Mouse (Mus musculus) MEL (cell line): ENCODE data around the gene Fdxacb1. TPM values are rescaled to one million over a fixed set of nuclear protein-coding genes. Genes with fewer than 3 reads are reported as not detected.

Experiments used
- DNase-seq: peaks from one replicate; pipeline ENCODE4 v3.0.0; 2011; ENCODE audit warnings: low read depth, low spot score
- H3K27ac ChIP-seq: 2 replicates; pipeline ENCODE4 v1.5.1; 2012; ENCODE audit warnings: low read depth, mild to moderate bottlenecking, control low read depth, low read length, moderate library complexity; ENCODE audit not compliant: control insufficient read depth
- H3K27me3 ChIP-seq, 2 experiments: fragments of 150-350 bp in 1 of 2; sonication (generic) in 1 of 2; 2 replicates each; pipeline ENCODE4 v1.6.1; 2012; ENCODE audit warnings: low read length in 2 of 2, mild to moderate bottlenecking in 2 of 2, improper control_type of control experiment in 1 of 2, moderate library complexity in 1 of 2; ENCODE audit not compliant: insufficient read depth in 2 of 2, control insufficient read depth in 1 of 2
- H3K36me3 ChIP-seq, 2 experiments: 2 replicates each; pipeline ENCODE4 v1.6.1; 2012 to 2014; ENCODE audit warnings: low read length in 2 of 2, improper control_type of control experiment in 1 of 2, inconsistent platforms in 1 of 2, mild to moderate bottlenecking in 1 of 2; ENCODE audit not compliant: insufficient read depth in 2 of 2, control insufficient read depth in 1 of 2
- H3K4me1 ChIP-seq, 2 experiments: fragments of 150-350 bp in 1 of 2; sonication (generic) in 1 of 2; 2 replicates each; pipeline ENCODE4 v1.6.1; 2012; ENCODE audit warnings: low read length in 2 of 2, improper control_type of control experiment in 1 of 2, mild to moderate bottlenecking in 1 of 2; ENCODE audit not compliant: insufficient read depth in 2 of 2, control insufficient read depth in 1 of 2
- H3K4me3 ChIP-seq, 2 experiments: fragments of 150-350 bp in 1 of 2; sonication (generic) in 1 of 2; 2 replicates each; pipeline ENCODE4 v1.5.1; 2012; ENCODE audit warnings: low read depth in 2 of 2, low read length in 2 of 2, mild to moderate bottlenecking in 2 of 2, moderate library complexity in 2 of 2, control low read depth in 1 of 2, improper control_type of control experiment in 1 of 2; ENCODE audit not compliant: control insufficient read depth in 1 of 2, insufficient read depth in 1 of 2
- H3K79me2 ChIP-seq: 2 replicates; pipeline ENCODE4 v1.6.1; 2012; ENCODE audit warnings: mild to moderate bottlenecking, low read length, moderate library complexity; ENCODE audit not compliant: control insufficient read depth, poor library complexity, insufficient read depth
- H3K9ac ChIP-seq: 2 replicates; pipeline ENCODE4 v1.6.1; 2012; ENCODE audit warnings: low read depth, mild to moderate bottlenecking, control low read depth, low read length, moderate library complexity; ENCODE audit not compliant: control insufficient read depth, poor library complexity, severe bottlenecking
- H3K9me3 ChIP-seq: fragments of 150-350 bp; sonication (generic); replicated peaks from 2 replicates; pipeline ENCODE4 v1.6.1; 2012; ENCODE audit warnings: mild to moderate bottlenecking, low read length, improper control_type of control experiment, moderate library complexity; ENCODE audit not compliant: insufficient read depth
- BHLHE40 ChIP-seq: IDR thresholded peaks from 2 replicates; pipeline ENCODE4 v1.6.1; 2012; ENCODE audit warnings: low read depth, mild to moderate bottlenecking, inconsistent platforms, low read length, improper control_type of control experiment, borderline replicate concordance
- CHD1 ChIP-seq: IDR thresholded peaks from 2 replicates; pipeline ENCODE4 v1.6.1; 2012; ENCODE audit warnings: low read depth, mild to moderate bottlenecking, inconsistent platforms, low read length, improper control_type of control experiment
- CHD2 ChIP-seq: IDR thresholded peaks from 2 replicates; pipeline ENCODE4 v1.6.1; 2011; ENCODE audit warnings: low read length, improper control_type of control experiment
- CTCF ChIP-seq, 3 experiments: IDR thresholded peaks in 2 of 3; conservative IDR thresholded peaks in 1 of 3; 2 replicates each; pipeline ENCODE4 v1.5.1; 2011 to 2012; ENCODE audit warnings: low read length in 3 of 3, low read depth in 2 of 3, mild to moderate bottlenecking in 2 of 3, improper control_type of control experiment in 1 of 3, inconsistent platforms in 1 of 3, mixed read lengths in 1 of 3, moderate library complexity in 1 of 3; ENCODE audit not compliant: control insufficient read depth in 1 of 3, insufficient read depth in 1 of 3, poor library complexity in 1 of 3, severe bottlenecking in 1 of 3
- EP300 ChIP-seq, 2 experiments: IDR thresholded peaks; 2 replicates each; pipeline ENCODE4 v1.6.1; 2011; ENCODE audit warnings: improper control_type of control experiment in 2 of 2, low read length in 2 of 2, low read depth in 1 of 2, mild to moderate bottlenecking in 1 of 2
- HCFC1 ChIP-seq: IDR thresholded peaks from 2 replicates; pipeline ENCODE4 v1.6.1; 2012; ENCODE audit warnings: low read depth, mild to moderate bottlenecking, inconsistent platforms, low read length, improper control_type of control experiment, moderate library complexity
- JUND ChIP-seq: IDR thresholded peaks from 2 replicates; pipeline ENCODE4 v1.6.1; 2011; ENCODE audit warnings: low read depth, mild to moderate bottlenecking, improper control_type of control experiment, low read length
- MAFK ChIP-seq: IDR thresholded peaks from 2 replicates; pipeline ENCODE4 v1.6.1; 2011; ENCODE audit warnings: low read depth, mild to moderate bottlenecking, low read length, improper control_type of control experiment, borderline replicate concordance
- MAZ ChIP-seq: IDR thresholded peaks from 2 replicates; pipeline ENCODE4 v1.6.1; 2012; ENCODE audit warnings: low read depth, mild to moderate bottlenecking, inconsistent platforms, low read length, improper control_type of control experiment
- MYC ChIP-seq: IDR thresholded peaks from 2 replicates; pipeline ENCODE4 v1.6.1; 2011; ENCODE audit warnings: low read depth, mild to moderate bottlenecking, low read length, improper control_type of control experiment, moderate library complexity
- NELFE ChIP-seq: IDR thresholded peaks from 2 replicates; pipeline ENCODE4 v1.6.1; 2011; ENCODE audit warnings: low read depth, low read length, improper control_type of control experiment
- POLR2A ChIP-seq, 2 experiments: IDR thresholded peaks; 2 replicates each; pipeline ENCODE4 v1.6.1; 2011 to 2012; ENCODE audit warnings: low read length in 2 of 2, mild to moderate bottlenecking in 2 of 2, control low read depth in 1 of 2, improper control_type of control experiment in 1 of 2, low read depth in 1 of 2, moderate library complexity in 1 of 2; ENCODE audit not compliant: control insufficient read depth in 1 of 2, insufficient read depth in 1 of 2, poor library complexity in 1 of 2
- RAD21 ChIP-seq: IDR thresholded peaks from 2 replicates; pipeline ENCODE4 v1.6.1; 2011; ENCODE audit warnings: mild to moderate bottlenecking, low read depth, low read length, improper control_type of control experiment
- RCOR1 ChIP-seq: IDR thresholded peaks from 2 replicates; pipeline ENCODE4 v1.6.1; 2012; ENCODE audit warnings: low read depth, mild to moderate bottlenecking, inconsistent platforms, low read length, improper control_type of control experiment
- TBP ChIP-seq: IDR thresholded peaks from 2 replicates; pipeline ENCODE4 v1.8.0; 2011; ENCODE audit warnings: low read depth, low read length, improper control_type of control experiment
- UBTF ChIP-seq: IDR thresholded peaks from 2 replicates; pipeline ENCODE4 v1.6.1; 2012; ENCODE audit warnings: low read depth, mild to moderate bottlenecking, inconsistent platforms, low read length, improper control_type of control experiment, moderate library complexity, borderline replicate concordance; ENCODE audit not compliant: insufficient read depth
- USF1 ChIP-seq: IDR thresholded peaks from 2 replicates; pipeline ENCODE4 v1.6.1; 2014; ENCODE audit warnings: low read depth, mild to moderate bottlenecking, inconsistent platforms, low read length, improper control_type of control experiment, moderate library complexity
- USF2 ChIP-seq, 2 experiments: IDR thresholded peaks; 2 replicates each; pipeline ENCODE4 v1.6.1; 2011 to 2012; ENCODE audit warnings: improper control_type of control experiment in 2 of 2, low read length in 2 of 2, borderline replicate concordance in 1 of 2, inconsistent platforms in 1 of 2, low read depth in 1 of 2, mild to moderate bottlenecking in 1 of 2; ENCODE audit not compliant: insufficient read depth in 1 of 2
- ZC3H11A ChIP-seq: IDR thresholded peaks from 2 replicates; pipeline ENCODE4 v1.6.1; 2012; ENCODE audit warnings: low read depth, mild to moderate bottlenecking, inconsistent platforms, low read length, improper control_type of control experiment
- polyA plus RNA-seq, 2 experiments: library from polyadenylated mRNA; stranded (reverse) in 1 of 2; unstranded in 1 of 2; fragments of >175 nt in 1 of 2; fragments of >200 nt in 1 of 2; gene quantifications; 2 replicates each; pipeline versions ENCODE4 v1.2.1 to v1.2.4; 2012; ENCODE audit warnings: low replicate concordance in 2 of 2, low read depth in 1 of 2; ENCODE audit not compliant: insufficient read length in 2 of 2, insufficient read depth in 1 of 2, missing spikeins in 1 of 2
- total RNA-seq: library from RNA; depleted of rRNA; stranded (reverse); fragments of 300-350 nt; gene quantifications from 2 replicates; pipeline ENCODE4 v1.2.3, GENCODE M21; 2012

The Fdxacb1 gene
- total and polyA plus RNA-seq, 3 experiments, result 6.5 to 9.7 TPM; not detected in 1

DNA sequence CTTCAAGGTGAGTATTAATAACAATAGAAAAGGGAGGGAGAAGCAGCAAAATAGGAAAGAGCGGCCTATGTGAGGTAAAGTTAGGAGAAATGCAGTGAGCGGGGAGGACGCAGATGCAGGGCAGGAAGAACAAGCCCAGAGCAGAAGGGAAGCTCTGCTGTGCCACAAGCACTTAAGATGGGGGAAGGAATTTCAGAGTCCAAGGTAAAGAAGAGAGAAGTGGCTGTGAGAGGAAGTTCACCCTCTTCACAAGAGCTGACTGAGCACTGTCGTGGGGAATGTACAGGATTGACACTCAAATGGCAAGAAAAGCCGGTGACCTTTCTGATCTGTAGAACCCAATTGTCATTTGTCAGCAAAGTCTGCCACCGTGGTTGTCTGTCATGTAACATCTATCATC is 50.0 kb downstream of the Fdxacb1 start:
- Histone ChIP-seq H3K4me3 (no peak overlapping the region), H3K4me1 (no peaks in the 10 kb centered on the region), H3K27ac (no peak overlapping the region), H3K27me3 (no peaks in the 10 kb centered on the region), H3K9me3 (no peaks in the 10 kb centered on the region), H3K79me2 (no peaks in the 10 kb centered on the region), H3K36me3 (peaks cover 0 to 2% of the 10 kb centered on the region in 2 experiments; a peak in 3 of 4 replicates), H3K9ac (no peak overlapping the region)
- TF ChIP-seq EP300 (IDR thresholded peaks at IDR 0.05; ENCODE audit: low read depth in 1 of 2, low read length in 2 of 2), result no peak
- TF ChIP-seq RAD21, result no peak
- TF ChIP-seq UBTF, result no peak
- TF ChIP-seq MAZ, result no peak
- TF ChIP-seq USF2 (IDR thresholded peaks at IDR 0.05; ENCODE audit: borderline replicate concordance in 1 of 2, insufficient read depth in 1 of 2, low read depth in 1 of 2, low read length in 2 of 2), result no peak
- TF ChIP-seq CHD1, result no peak
- no peak for TF ChIP-seq ZC3H11A
- TF ChIP-seq MYC, result no peak
- TF ChIP-seq NELFE, result no peak
- TF ChIP-seq POLR2A (IDR thresholded peaks at IDR 0.05; ENCODE audit: control insufficient read depth in 1 of 2, insufficient read depth in 1 of 2, low read depth in 1 of 2, low read length in 2 of 2, poor library complexity in 1 of 2), result no peak
- no peak for TF ChIP-seq CHD2
- DNase-seq, result no peak

DNA sequence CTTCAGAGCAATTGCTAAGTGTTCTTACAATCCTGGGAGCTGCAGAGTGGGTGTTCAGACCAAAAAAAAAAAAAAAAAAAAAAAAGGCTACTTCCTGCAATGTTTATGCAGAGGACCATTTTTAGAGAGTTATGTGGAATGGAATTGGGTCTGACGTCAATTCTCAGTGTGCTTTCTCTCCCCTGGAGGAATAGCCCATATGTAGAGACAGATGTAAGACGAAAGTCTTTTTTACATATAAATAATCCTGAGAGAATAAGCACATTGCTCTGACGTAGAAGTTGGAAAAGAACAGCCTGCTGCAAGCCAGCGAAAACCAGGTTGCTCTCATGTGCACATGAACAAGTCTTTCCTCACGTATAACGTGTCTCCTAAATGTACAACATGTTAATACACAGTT is 51.7 kb downstream of the Fdxacb1 start:
- H3K27ac ChIP-seq, result no peak overlapping the region
- no peak overlapping the region for H3K4me3 ChIP-seq
- H3K27me3 ChIP-seq, result no peaks in the 10 kb centered on the region
- TF ChIP-seq USF1 (no peak), CTCF (IDR thresholded peaks at IDR 0.05 in 2 of 3, conservative IDR thresholded peaks at IDR 0.05 in 1 of 3; ENCODE audit: control insufficient read depth in 1 of 3, insufficient read depth in 1 of 3, low read depth in 2 of 3, low read length in 3 of 3, poor library complexity in 1 of 3, severe bottlenecking in 1 of 3) (no peak), MYC (no peak), RCOR1 (no peak), BHLHE40 (no peak), MAZ (no peak), USF2 (IDR thresholded peaks at IDR 0.05; ENCODE audit: borderline replicate concordance in 1 of 2, insufficient read depth in 1 of 2, low read depth in 1 of 2, low read length in 2 of 2) (no peak), NELFE (no peak), TBP (no peak), HCFC1 (no peak), MAFK (no peak), JUND (no peak)
- TF ChIP-seq, all 39 proteins: peak for 0
- Histone ChIP-seq H3K36me3 (no peaks in the 10 kb centered on the region; a peak in 3 of 4 replicates), H3K9ac (no peak overlapping the region), H3K79me2 (no peaks in the 10 kb centered on the region), H3K4me1 (no peaks in the 10 kb centered on the region; a peak in 1 of 4 replicates), H3K9me3 (no peaks in the 10 kb centered on the region)
- no peak for DNase-seq
